Mouse (Mus musculus) bone marrow macrophage, adult 2 months (primary cell): ENCODE results near the gene Ap3b2. TPM values are rescaled to one million over a fixed set of nuclear protein-coding genes. Genes with fewer than 3 reads are reported as not detected.
A peak's percentile ranks its signal among the peaks of the same experiment; 100 is the strongest.

Experiments
- H3K27ac ChIP-seq: 2 replicates; pipeline ENCODE4 v1.5.1; 2012; ENCODE audit warnings: low read depth, low read length; ENCODE audit not compliant: insufficient read depth
- H3K4me1 ChIP-seq: 2 replicates; pipeline ENCODE4 v1.6.1; 2012; ENCODE audit warnings: low read length; ENCODE audit not compliant: control insufficient read depth, insufficient read depth
- H3K4me3 ChIP-seq: 2 replicates; pipeline ENCODE4 v1.5.1; 2012; ENCODE audit warnings: mild to moderate bottlenecking, low read length, moderate library complexity; ENCODE audit not compliant: insufficient read depth
- CTCF ChIP-seq: IDR thresholded peaks from 2 replicates; pipeline ENCODE4 v1.5.1; 2012; ENCODE audit warnings: low read depth, mild to moderate bottlenecking, low read length, moderate library complexity
- POLR2A ChIP-seq: IDR thresholded peaks from 2 replicates; pipeline ENCODE4 v1.6.1; 2012; ENCODE audit warnings: mild to moderate bottlenecking, low read depth, low read length, borderline replicate concordance
- polyA plus RNA-seq: library from polyadenylated mRNA; stranded (reverse); fragments of >200 nt; gene quantifications from 2 replicates; pipeline ENCODE4 v1.2.4, GENCODE M21; 2012; ENCODE audit not compliant: missing spikeins, insufficient read depth, insufficient read length

Gene Ap3b2
- not detected in 2 replicates for polyA plus RNA-seq

DNA sequence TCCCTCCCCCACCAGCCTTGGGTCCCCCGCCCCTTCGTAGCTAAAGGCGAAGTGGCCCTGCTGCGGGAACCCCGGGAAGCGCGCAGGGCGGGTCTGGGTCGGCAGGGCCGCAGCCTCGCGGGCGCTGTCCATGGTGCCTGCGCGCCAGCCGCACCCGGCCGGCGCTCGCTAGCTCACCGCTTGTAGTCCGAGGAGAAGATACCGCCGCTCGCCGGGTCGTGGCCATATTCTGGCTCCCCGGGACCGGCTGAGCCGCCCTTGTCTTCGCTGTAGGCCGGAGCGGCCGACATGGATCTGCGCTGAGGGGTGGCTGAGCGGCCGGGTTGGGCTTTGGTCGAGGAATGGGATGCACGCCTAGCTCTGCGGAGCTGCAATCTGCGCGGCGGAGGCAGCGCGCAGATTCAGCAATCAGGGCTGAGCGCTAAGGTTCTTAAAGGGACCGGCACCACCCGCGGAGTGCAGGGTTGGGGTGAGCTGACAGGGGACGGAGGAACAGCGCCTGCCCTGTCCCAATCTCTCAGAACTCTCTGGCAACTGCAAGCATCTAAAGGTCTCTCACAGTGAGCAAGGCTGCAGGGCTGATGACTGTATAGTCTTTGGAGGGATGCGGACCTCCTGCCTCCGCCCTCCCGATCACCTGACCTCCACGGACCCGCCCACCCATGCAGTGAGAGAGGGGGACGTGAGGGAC, at the start of gene Ap3b2:
Ap3b2 (minus strand) TSS at position 595 of the 691 bp plus-strand sequence.
- TF ChIP-seq CTCF = no peak
- no peak for TF ChIP-seq POLR2A
- H3K4me1 ChIP-seq = no peaks in the 10 kb centered on the region
- H3K4me3 ChIP-seq = peak within 1 kb of the TSS; percentile 54
- H3K27ac ChIP-seq = no peak within 1 kb of the TSS

GRCm38 (mm10) chr7:81542934-81543333, 49.2 kb upstream of the Ap3b2 start:
- Histone ChIP-seq H3K27ac (no peak overlapping the region), H3K4me3 (no peak overlapping the region), H3K4me1 (peaks cover 10% of the 10 kb centered on the region)
- no peak for TF ChIP-seq CTCF
- no peak for TF ChIP-seq POLR2A

DNA sequence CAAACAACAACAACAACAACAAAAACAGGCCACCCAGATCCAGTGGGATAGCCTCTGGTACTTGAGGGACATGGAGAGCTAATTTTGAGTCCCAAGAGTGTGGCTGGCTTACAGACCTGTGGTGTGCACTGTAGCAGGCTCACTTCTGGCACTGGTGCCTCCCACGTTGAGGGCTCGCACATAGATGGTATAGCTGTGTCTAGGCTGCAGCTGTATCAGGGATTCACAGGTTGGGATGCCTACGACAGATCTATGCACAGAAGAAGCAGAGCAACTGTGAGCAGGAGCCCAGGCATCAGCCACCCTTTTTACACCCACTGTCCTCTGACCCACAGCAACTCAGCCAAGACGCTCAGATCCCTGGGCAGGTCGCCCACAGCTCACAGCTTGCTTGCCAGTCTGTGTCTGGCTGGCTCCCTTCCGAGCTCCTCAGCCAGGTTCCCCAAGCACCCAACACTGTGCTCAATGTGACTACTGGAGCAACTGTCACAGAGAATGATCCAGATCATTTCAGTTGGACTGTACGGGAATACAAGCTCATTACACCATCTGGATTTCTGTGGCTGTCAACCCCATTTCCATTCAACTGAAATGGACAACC, 48.3 kb upstream of the Ap3b2 start:
- H3K27ac ChIP-seq = no peak overlapping the region
- peaks cover 11% of the 10 kb centered on the region for H3K4me1 ChIP-seq
- TF ChIP-seq POLR2A (no peak), CTCF (no peak)
- no peak overlapping the region for H3K4me3 ChIP-seq

- H3K27ac ChIP-seq = no peak overlapping the region
- no peak for TF ChIP-seq POLR2A
- no peak for TF ChIP-seq CTCF
- peaks cover 11% of the 10 kb centered on the region for H3K4me1 ChIP-seq
- H3K4me3 ChIP-seq = no peak overlapping the region
These were observed 47.3 kb upstream of the Ap3b2 start for GRCm38 (mm10) chr7:81540999-81541398.

DNA sequence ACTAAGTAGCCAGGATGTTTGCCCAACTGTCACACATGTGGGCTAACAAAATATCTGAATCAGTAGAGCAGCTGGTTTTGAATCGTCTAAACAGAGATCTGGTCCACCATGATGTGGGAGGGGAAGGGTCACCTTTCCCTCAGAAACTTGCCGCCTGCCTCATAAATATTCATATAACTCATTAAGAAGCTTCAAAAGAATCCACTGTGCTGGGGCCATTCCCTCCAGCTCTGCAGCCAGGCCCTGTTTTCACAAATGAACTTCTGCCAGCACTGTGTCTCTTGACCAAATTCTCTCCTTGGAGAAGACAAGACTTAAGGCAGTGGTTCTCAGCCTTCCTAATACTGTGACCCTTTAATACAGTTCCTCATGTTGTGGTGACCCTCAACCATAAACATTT, 45.8 kb upstream of the Ap3b2 start:
- no peak for TF ChIP-seq POLR2A
- TF ChIP-seq CTCF = no peak
- no peak overlapping the region for H3K4me3 ChIP-seq
- H3K27ac ChIP-seq = no peak overlapping the region
- H3K4me1 ChIP-seq = peaks cover 22% of the 10 kb centered on the region

- H3K27ac ChIP-seq = no peak overlapping the region
- H3K4me3 ChIP-seq = no peak overlapping the region
- TF ChIP-seq CTCF (no peak), POLR2A (no peak)
- H3K4me1 ChIP-seq = peaks cover 22% of the 10 kb centered on the region
These were observed 44.4 kb upstream of the Ap3b2 start for GRCm38 (mm10) chr7:81538070-81538675.

DNA sequence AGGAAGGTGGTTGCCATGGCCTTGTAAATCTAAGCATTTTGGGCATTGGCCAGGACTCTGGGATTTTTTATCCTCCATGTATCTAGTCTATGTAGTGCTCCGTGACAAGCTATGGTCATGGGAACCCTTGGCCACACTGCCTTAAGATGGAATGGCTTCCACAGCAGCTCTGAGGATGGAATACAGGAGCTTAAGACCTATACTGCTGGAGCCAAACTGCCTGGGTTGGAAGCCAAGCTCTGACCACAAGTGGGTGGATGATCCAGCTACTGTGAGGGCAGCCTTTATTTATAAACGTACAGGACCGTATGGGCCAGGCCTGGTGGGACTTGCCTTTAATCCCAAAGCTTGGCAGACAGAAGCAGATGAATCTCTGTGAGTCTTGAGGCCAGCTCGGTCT, 42.8 kb upstream of the Ap3b2 start:
- no peak overlapping the region for H3K4me3 ChIP-seq
- TF ChIP-seq CTCF = no peak
- no peak for TF ChIP-seq POLR2A
- peaks cover 22% of the 10 kb centered on the region for H3K4me1 ChIP-seq
- no peak overlapping the region for H3K27ac ChIP-seq

DNA sequence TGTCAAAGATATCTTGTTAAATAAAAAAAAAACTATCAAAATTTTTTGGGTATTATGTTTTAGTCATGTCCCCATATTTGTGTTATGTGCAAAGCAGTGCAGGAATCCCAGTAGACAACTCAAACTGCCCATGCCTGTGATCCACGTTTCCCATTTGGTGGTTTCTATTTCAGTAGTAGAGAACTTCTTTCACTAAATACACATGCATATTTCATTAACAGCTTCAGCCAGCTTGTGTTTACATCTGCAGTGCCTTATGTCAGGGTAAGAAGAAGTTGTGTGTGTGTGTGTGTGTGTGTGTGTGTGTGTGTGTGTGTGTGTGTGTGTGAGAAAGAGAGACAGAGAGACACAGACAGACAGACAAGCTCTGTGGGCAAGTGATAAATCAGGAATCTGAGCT, 37.7 kb upstream of the Ap3b2 start:
- H3K4me3 ChIP-seq = no peak overlapping the region
- TF ChIP-seq POLR2A (no peak), CTCF (no peak)
- H3K4me1 ChIP-seq = peaks cover 22% of the 10 kb centered on the region

GRCm38 (mm10) chr7:81528918-81529317, 35.2 kb upstream of the Ap3b2 start:
- Histone ChIP-seq H3K27ac (no peak overlapping the region), H3K4me1 (peaks cover 17% of the 10 kb centered on the region), H3K4me3 (no peak overlapping the region)
- no peak for TF ChIP-seq POLR2A
- no peak for TF ChIP-seq CTCF

More for the DNA sequence above, 37.7 kb upstream of the Ap3b2 start:
- H3K27ac ChIP-seq = no peak overlapping the region

DNA sequence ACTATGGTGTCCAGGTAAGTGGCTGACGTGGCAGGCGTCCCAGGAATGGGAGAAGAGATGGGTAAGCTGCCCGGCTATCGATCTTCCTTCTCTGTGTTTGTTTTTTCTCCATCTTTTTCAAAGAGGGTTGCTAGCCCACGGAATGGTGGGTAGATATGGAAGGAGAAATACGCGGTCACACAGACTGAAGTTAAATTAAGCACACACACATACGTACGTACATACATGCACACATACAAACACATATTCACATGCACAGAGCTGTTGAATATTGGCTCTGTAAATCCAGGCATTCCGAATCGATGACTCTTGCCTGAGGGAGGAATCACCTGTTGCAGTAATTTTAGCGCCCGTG, 29.9 kb upstream of the Ap3b2 start:
- peaks cover 9% of the 10 kb centered on the region for H3K4me1 ChIP-seq
- H3K27ac ChIP-seq = peak overlapping the region; percentile 50
- H3K4me3 ChIP-seq = peak overlapping the region; percentile 73
- TF ChIP-seq CTCF (no peak), POLR2A (no peak)
